Mouse (Mus musculus) intestine, embryonic 14.5 days (tissue): ENCODE data around the gene Ltc4s. TPM values are rescaled to one million over a fixed set of nuclear protein-coding genes. Genes with fewer than 3 reads are reported as not detected.

Experiments
- ATAC-seq: fragments of 200-750 bp; cut with Nextera tagmentation; replicated peaks from 2 replicates; pipeline ENCODE4 v1.8.0; 2017; ENCODE audit warnings: low read depth, moderate number of reproducible peaks, moderate TSS enrichment, moderate library complexity; ENCODE audit not compliant: low FRiP score, low TSS enrichment
- DNase-seq: peaks from one replicate; pipeline ENCODE4 v3.0.0-alpha.2; 2018; ENCODE audit warnings: low spot score
- H3K27ac ChIP-seq: fragments of 300-500 bp; sonication (generic); 2 replicates; pipeline ENCODE4 v1.5.1; 2014; ENCODE audit warnings: low read depth, mild to moderate bottlenecking, control low read depth
- H3K27me3 ChIP-seq: fragments of 300-500 bp; sonication (generic); replicated peaks from 2 replicates; pipeline ENCODE4 v1.6.1; 2014; ENCODE audit warnings: low read length, control low read depth; ENCODE audit not compliant: control insufficient read depth, insufficient read depth
- H3K36me3 ChIP-seq: fragments of 300-500 bp; sonication (generic); 2 replicates; pipeline ENCODE4 v1.6.1; 2014; ENCODE audit warnings: low read length, control low read depth; ENCODE audit not compliant: control insufficient read depth, insufficient read depth
- H3K4me1 ChIP-seq: fragments of 300-500 bp; sonication (generic); replicated peaks from 2 replicates; pipeline ENCODE4 v1.6.1; 2014; ENCODE audit warnings: low read length, control low read depth, mixed read lengths; ENCODE audit not compliant: control insufficient read depth, insufficient read depth
- H3K4me2 ChIP-seq: fragments of 300-500 bp; sonication (generic); 2 replicates; pipeline ENCODE4 v1.6.1; 2014; ENCODE audit warnings: low read length
- H3K4me3 ChIP-seq: fragments of 300-500 bp; sonication (generic); 2 replicates; pipeline ENCODE4 v1.5.1; 2014; ENCODE audit warnings: low read depth, low read length, control low read depth, mixed read lengths
- H3K9ac ChIP-seq: fragments of 300-500 bp; sonication (generic); 2 replicates; pipeline ENCODE4 v1.6.1; 2014; ENCODE audit warnings: mild to moderate bottlenecking, low read length
- H3K9me3 ChIP-seq: fragments of 300-500 bp; sonication (generic); 2 replicates; pipeline ENCODE4 v1.6.1; 2016; ENCODE audit warnings: low read length, control low read depth; ENCODE audit not compliant: control insufficient read depth
- WGBS: fragments of 180-500 bp; shearing (Covaris S2); extraction: QIAGEN DNeasy Blood & Tissue Kit; methylation state at CpG from one replicate; pipeline ENCODE4 v1.1.7; 2014; 5-methylcytosine and 5-hydroxymethylcytosine counted together
- polyA plus RNA-seq: library from polyadenylated mRNA; unstranded; fragments of >200 nt; fragmentation: Nextera tagmentation; extraction: Ambion mirVana; gene quantifications from 2 replicates; pipeline ENCODE4 v1.2.1, GENCODE M21; 2014

The Ltc4s gene
- polyA plus RNA-seq, 1 experiment from 2014 or later, result 3.4 TPM

- Histone ChIP-seq H3K9me3 (no peaks in the 10 kb centered on the region), H3K4me1 (peaks cover 5% of the 10 kb centered on the region; the same call in 1 of the 2 replicates), H3K27me3 (no peaks in the 10 kb centered on the region), H3K4me3 (no peak overlapping the region), H3K9ac (no peak overlapping the region), H3K27ac (no peak overlapping the region), H3K4me2 (no peak overlapping the region), H3K36me3 (peaks cover 73% of the 10 kb centered on the region)
- WGBS, result 91% methylated on average over 3 of the region's 3 CpGs
- ATAC-seq (no peak), DNase-seq (no peak)
These were observed 33.0 kb downstream of the Ltc4s start for GRCm38 (mm10) chr11:50205434-50205833.

GRCm38 (mm10) chr11:50203302-50203827 lies 35.1 kb downstream of the Ltc4s start:
- Histone ChIP-seq H3K27me3 (no peaks in the 10 kb centered on the region), H3K36me3 (peaks cover 90% of the 10 kb centered on the region), H3K9ac (no peak overlapping the region), H3K27ac (no peak overlapping the region), H3K4me1 (no peaks in the 10 kb centered on the region), H3K4me3 (no peak overlapping the region), H3K9me3 (no peaks in the 10 kb centered on the region), H3K4me2 (no peak overlapping the region)
- WGBS, result 88% methylated on average over 9 of the region's 9 CpGs
- no peak for DNase-seq
- ATAC-seq, result no peak

GRCm38 (mm10) chr11:50201590-50201989 lies 36.8 kb downstream of the Ltc4s start:
- Histone ChIP-seq H3K9me3 (no peaks in the 10 kb centered on the region), H3K4me1 (no peaks in the 10 kb centered on the region), H3K4me3 (no peak overlapping the region), H3K36me3 (peaks cover 88% of the 10 kb centered on the region), H3K9ac (no peak overlapping the region), H3K4me2 (no peak overlapping the region), H3K27me3 (no peaks in the 10 kb centered on the region), H3K27ac (no peak overlapping the region)
- no peak for ATAC-seq
- no peak for DNase-seq
- WGBS, result 92% methylated on average over 3 of the region's 3 CpGs

- DNase-seq, result no peak
- Histone ChIP-seq H3K4me3 (no peak overlapping the region), H3K27ac (no peak overlapping the region), H3K36me3 (peaks cover 78% of the 10 kb centered on the region), H3K4me1 (no peaks in the 10 kb centered on the region), H3K27me3 (no peaks in the 10 kb centered on the region), H3K4me2 (no peak overlapping the region), H3K9me3 (no peaks in the 10 kb centered on the region), H3K9ac (no peak overlapping the region)
- no peak for ATAC-seq
- WGBS, result 82% methylated on average over 8 of the region's 8 CpGs
These were observed 37.8 kb downstream of the Ltc4s start for GRCm38 (mm10) chr11:50200613-50201012.

GRCm38 (mm10) chr11:50198916-50199315 lies 39.5 kb downstream of the Ltc4s start:
- Histone ChIP-seq H3K9ac (no peak overlapping the region), H3K4me3 (no peak overlapping the region), H3K27me3 (no peaks in the 10 kb centered on the region), H3K27ac (no peak overlapping the region), H3K4me1 (no peaks in the 10 kb centered on the region), H3K4me2 (no peak overlapping the region), H3K9me3 (no peaks in the 10 kb centered on the region), H3K36me3 (peaks cover 62% of the 10 kb centered on the region)
- ATAC-seq (no peak), DNase-seq (no peak)
- WGBS, result 79% methylated on average over 2 of the region's 2 CpGs

- no peaks in the 10 kb centered on the region for H3K4me1 ChIP-seq
- no peak overlapping the region for H3K9ac ChIP-seq
- ATAC-seq, result no peak
- H3K4me2 ChIP-seq, result no peak overlapping the region
- no peak for DNase-seq
- no peaks in the 10 kb centered on the region for H3K9me3 ChIP-seq
- no peaks in the 10 kb centered on the region for H3K27me3 ChIP-seq
- peaks cover 57% of the 10 kb centered on the region for H3K36me3 ChIP-seq
- WGBS, result 89% methylated on average over 3 of the region's 5 CpGs
- H3K27ac ChIP-seq, result no peak overlapping the region
- no peak overlapping the region for H3K4me3 ChIP-seq
These were observed 40.1 kb downstream of the Ltc4s start for GRCm38 (mm10) chr11:50198219-50198846.

GRCm38 (mm10) chr11:50197500-50197899 lies 40.9 kb downstream of the Ltc4s start:
- no peaks in the 10 kb centered on the region for H3K27me3 ChIP-seq
- no peak overlapping the region for H3K4me3 ChIP-seq
- no peaks in the 10 kb centered on the region for H3K4me1 ChIP-seq
- no peaks in the 10 kb centered on the region for H3K9me3 ChIP-seq
- H3K27ac ChIP-seq, result no peak overlapping the region
- H3K36me3 ChIP-seq, result peaks cover 48% of the 10 kb centered on the region
- no peak for DNase-seq
- no peak overlapping the region for H3K9ac ChIP-seq
- ATAC-seq, result no peak
- H3K4me2 ChIP-seq, result no peak overlapping the region
- 87% methylated on average over 4 of the region's 4 CpGs for WGBS

GRCm38 (mm10) chr11:50194793-50195192 lies 43.6 kb downstream of the Ltc4s start:
- H3K27me3 ChIP-seq, result no peaks in the 10 kb centered on the region
- no peak overlapping the region for H3K4me2 ChIP-seq
- no peak overlapping the region for H3K27ac ChIP-seq
- ATAC-seq (no peak), DNase-seq (no peak)
- H3K4me3 ChIP-seq, result no peak overlapping the region
- H3K9ac ChIP-seq, result no peak overlapping the region
- peaks cover 21% of the 10 kb centered on the region for H3K36me3 ChIP-seq
- no peaks in the 10 kb centered on the region for H3K4me1 ChIP-seq
- 72% methylated on average over 4 of the region's 4 CpGs for WGBS
- H3K9me3 ChIP-seq, result no peaks in the 10 kb centered on the region

GRCm38 (mm10) chr11:50194070-50194469 lies 44.3 kb downstream of the Ltc4s start:
- Histone ChIP-seq H3K9ac (no peak overlapping the region), H3K4me3 (no peak overlapping the region), H3K4me1 (no peaks in the 10 kb centered on the region), H3K9me3 (no peaks in the 10 kb centered on the region), H3K27ac (no peak overlapping the region), H3K4me2 (no peak overlapping the region), H3K36me3 (peaks cover 14% of the 10 kb centered on the region), H3K27me3 (no peaks in the 10 kb centered on the region)
- DNase-seq, result no peak
- ATAC-seq, result no peak
- 62% methylated on average over 7 of the region's 7 CpGs for WGBS
